Mouse (Mus musculus) kidney, postnatal 0 days (tissue): ENCODE measurements around the gene Scn3a. TPM values are rescaled to one million over a fixed set of nuclear protein-coding genes. Genes with fewer than 3 reads are reported as not detected.
A peak's percentile ranks its signal among the peaks of the same experiment; 100 is the strongest.

ENCODE experiments used
- ATAC-seq: fragments of 200-750 bp; cut with Nextera tagmentation; replicated peaks from 2 replicates; pipeline ENCODE4 v1.8.0; 2017; ENCODE audit warnings: low read depth, moderate number of reproducible peaks, moderate TSS enrichment, moderate library complexity; ENCODE audit not compliant: low FRiP score
- DNase-seq: peaks from one replicate; pipeline ENCODE4 v3.0.0-alpha.2; 2016; ENCODE audit warnings: low spot score
- H3K27ac ChIP-seq: fragments of 300-500 bp; sonication (generic); 2 replicates; pipeline ENCODE4 v1.5.1; 2014; ENCODE audit warnings: mild to moderate bottlenecking
- H3K27me3 ChIP-seq: fragments of 300-500 bp; sonication (generic); 2 replicates; pipeline ENCODE4 v1.6.1; 2014; ENCODE audit warnings: low read length, mixed read lengths; ENCODE audit not compliant: insufficient read depth
- H3K36me3 ChIP-seq: fragments of 300-500 bp; sonication (generic); 2 replicates; pipeline ENCODE4 v1.6.1; 2014; ENCODE audit warnings: low read length, mixed read lengths; ENCODE audit not compliant: insufficient read depth
- H3K4me1 ChIP-seq: fragments of 300-500 bp; sonication (generic); replicated peaks from 2 replicates; pipeline ENCODE4 v1.6.1; 2014; ENCODE audit warnings: antibody characterized with exemption, low read length, mixed read lengths; ENCODE audit not compliant: insufficient read depth
- H3K4me2 ChIP-seq: fragments of 300-500 bp; sonication (generic); 2 replicates; pipeline ENCODE4 v1.6.1; 2014; ENCODE audit warnings: mild to moderate bottlenecking, low read length, moderate library complexity, mixed read lengths
- H3K4me3 ChIP-seq: fragments of 300-500 bp; sonication (generic); replicated peaks from 2 replicates; pipeline ENCODE4 v1.5.1; 2014; ENCODE audit warnings: low read depth, low read length
- H3K9ac ChIP-seq: fragments of 300-500 bp; sonication (generic); 2 replicates; pipeline ENCODE4 v1.6.1; 2014; ENCODE audit warnings: low read depth, low read length
- H3K9me3 ChIP-seq: fragments of 300-500 bp; sonication (generic); replicated peaks from 2 replicates; pipeline ENCODE4 v1.6.1; 2016; ENCODE audit warnings: low read length, inconsistent platforms, mixed read lengths
- CTCF ChIP-seq: IDR thresholded peaks from 2 replicates; pipeline ENCODE4 v1.5.1; 2016; ENCODE audit warnings: antibody characterized with exemption, low read depth, mild to moderate bottlenecking, moderate library complexity
- WGBS: fragments of 180-500 bp; shearing (Covaris S2); extraction: QIAGEN DNeasy Blood & Tissue Kit; methylation state at CpG from one replicate; pipeline ENCODE4 v1.1.7; 2014; 5-methylcytosine and 5-hydroxymethylcytosine counted together
- polyA plus RNA-seq: library from polyadenylated mRNA; unstranded; fragments of >200 nt; fragmentation: Nextera tagmentation; extraction: Ambion mirVana; gene quantifications from 2 replicates; pipeline ENCODE4 v1.2.1, GENCODE M21; 2015

Gene Scn3a
- polyA plus RNA-seq, 1 experiment from 2014 or later: 0.25 TPM

DNA sequence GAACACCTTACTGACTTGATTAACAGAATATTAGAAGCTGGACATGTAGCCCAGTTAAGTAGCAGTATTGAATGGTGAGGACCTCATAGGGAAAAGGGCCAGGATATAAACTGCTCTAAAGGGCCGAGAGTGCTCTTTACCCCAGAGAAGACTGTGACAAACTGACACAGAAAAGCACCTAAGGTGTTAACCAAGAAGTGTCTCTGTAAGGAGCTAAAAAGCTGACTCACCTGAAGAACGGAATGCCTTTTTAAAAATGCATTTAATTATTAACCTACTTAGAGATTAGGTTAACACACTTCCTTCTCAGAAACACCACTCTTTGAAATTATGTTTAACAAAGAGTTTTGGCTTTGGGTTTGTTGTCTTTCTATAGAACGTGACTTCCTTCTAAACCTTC, 9.7 kb downstream of the Scn3a start:
- Histone ChIP-seq H3K27ac (no peak overlapping the region), H3K4me2 (no peak overlapping the region), H3K36me3 (no peaks in the 10 kb centered on the region), H3K4me3 (no peak overlapping the region), H3K4me1 (no peaks in the 10 kb centered on the region), H3K9me3 (no peaks in the 10 kb centered on the region), H3K9ac (no peak overlapping the region), H3K27me3 (no peaks in the 10 kb centered on the region)
- TF ChIP-seq CTCF: no peak
- DNase-seq (no peak), ATAC-seq (no peak)
- 57% methylated on average over 3 of the region's 3 CpGs for WGBS

DNA sequence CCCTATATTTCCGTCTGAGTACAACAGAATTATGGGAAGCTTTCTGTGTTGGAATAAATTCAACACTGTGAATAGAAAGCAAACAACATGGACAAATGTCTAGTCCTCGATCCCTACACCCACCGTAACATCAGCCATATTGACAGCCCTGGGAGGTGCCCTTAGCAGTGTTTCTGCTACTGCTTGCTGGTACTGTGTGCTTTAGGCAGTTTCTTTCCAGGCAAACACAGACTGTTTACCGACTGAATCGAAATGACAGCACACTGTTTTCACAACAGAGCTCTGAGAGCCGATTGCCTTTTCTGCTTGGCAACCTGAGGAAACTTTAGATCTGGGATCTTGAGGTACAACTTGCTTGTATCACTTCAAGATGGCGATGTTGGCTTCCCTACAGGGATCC, 12.8 kb downstream of the Scn3a start:
- no peaks in the 10 kb centered on the region for H3K36me3 ChIP-seq
- no peaks in the 10 kb centered on the region for H3K4me1 ChIP-seq
- no peaks in the 10 kb centered on the region for H3K9me3 ChIP-seq
- no peak overlapping the region for H3K4me3 ChIP-seq
- no peak for TF ChIP-seq CTCF
- no peaks in the 10 kb centered on the region for H3K27me3 ChIP-seq
- H3K9ac ChIP-seq: no peak overlapping the region
- no peak overlapping the region for H3K27ac ChIP-seq
- DNase-seq (no peak), ATAC-seq (no peak)
- H3K4me2 ChIP-seq: no peak overlapping the region
- 82% methylated on average over 7 of the region's 7 CpGs for WGBS

DNA sequence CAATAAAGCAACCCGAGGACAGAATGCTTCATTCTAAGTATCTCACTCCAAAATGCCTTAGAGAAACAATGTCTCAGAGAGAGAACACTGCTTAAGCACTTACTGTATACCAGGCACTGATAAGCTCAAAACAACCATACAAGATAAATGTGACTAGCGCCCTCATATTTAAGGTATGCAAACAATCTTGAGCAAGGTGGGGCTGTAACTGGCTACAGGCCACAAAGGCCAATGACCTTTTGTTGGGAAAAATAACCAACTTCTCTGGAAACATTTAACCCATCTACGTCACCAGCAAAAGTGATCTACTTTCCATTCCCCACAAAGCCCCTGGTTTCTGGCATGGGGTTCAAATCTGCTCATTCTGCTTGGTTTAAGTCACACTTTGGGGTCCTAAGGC, 14.0 kb downstream of the Scn3a start:
- 84% methylated on average over 3 of the region's 3 CpGs for WGBS
- H3K9me3 ChIP-seq: no peaks in the 10 kb centered on the region
- no peak overlapping the region for H3K4me3 ChIP-seq
- DNase-seq: no peak
- H3K36me3 ChIP-seq: no peaks in the 10 kb centered on the region
- TF ChIP-seq CTCF: no peak
- no peaks in the 10 kb centered on the region for H3K27me3 ChIP-seq
- no peak overlapping the region for H3K27ac ChIP-seq
- no peak overlapping the region for H3K4me2 ChIP-seq
- no peaks in the 10 kb centered on the region for H3K4me1 ChIP-seq
- no peak for ATAC-seq
- H3K9ac ChIP-seq: no peak overlapping the region

DNA sequence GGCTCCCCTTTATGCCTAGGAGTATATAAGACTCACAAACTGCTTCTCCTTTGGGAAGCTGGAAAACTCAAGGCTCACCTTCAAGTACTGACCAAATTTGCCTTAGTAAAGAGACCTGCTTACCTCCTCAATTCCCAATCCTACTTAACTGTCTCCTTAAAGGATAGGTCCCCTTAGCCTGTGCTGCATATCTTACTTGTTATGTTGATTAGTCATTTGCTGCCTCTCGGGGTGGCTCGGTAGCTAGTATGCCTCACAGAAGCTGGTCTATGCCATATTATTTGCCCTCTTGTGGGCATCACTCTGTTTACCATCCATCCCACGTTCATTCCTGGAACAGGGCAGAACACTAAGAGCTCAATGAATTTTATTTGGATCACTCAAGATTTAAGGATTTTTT, 14.7 kb downstream of the Scn3a start:
- H3K4me3 ChIP-seq: no peak overlapping the region
- no peak for DNase-seq
- no peak for TF ChIP-seq CTCF
- no peak overlapping the region for H3K9ac ChIP-seq
- ATAC-seq: no peak
- WGBS: 47% methylated on average over 3 of the region's 3 CpGs
- no peaks in the 10 kb centered on the region for H3K4me1 ChIP-seq
- H3K27ac ChIP-seq: no peak overlapping the region
- H3K4me2 ChIP-seq: no peak overlapping the region
- no peaks in the 10 kb centered on the region for H3K36me3 ChIP-seq
- no peaks in the 10 kb centered on the region for H3K9me3 ChIP-seq
- H3K27me3 ChIP-seq: no peaks in the 10 kb centered on the region

DNA sequence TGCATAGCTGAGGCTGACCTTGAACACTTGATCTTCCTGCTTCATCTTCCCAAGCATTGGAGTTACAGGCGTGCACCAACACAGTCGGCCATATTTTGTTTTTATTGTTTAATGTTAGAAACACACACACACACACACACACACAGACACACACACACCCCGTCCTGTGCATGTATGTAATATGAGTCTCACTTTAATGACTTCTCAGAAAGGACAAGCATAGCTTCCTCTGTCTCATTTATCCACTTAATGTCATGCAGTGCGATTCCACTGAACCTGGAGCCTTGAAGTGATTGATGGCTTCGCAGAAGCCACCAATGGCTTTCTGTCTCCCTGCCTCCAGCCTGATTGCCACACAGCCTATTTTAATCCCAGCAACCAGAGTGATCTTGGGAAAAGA, 15.2 kb downstream of the Scn3a start:
- H3K27ac ChIP-seq: no peak overlapping the region
- WGBS: 30% methylated on average over 5 of the region's 5 CpGs
- no peak overlapping the region for H3K4me2 ChIP-seq
- ATAC-seq: peak; percentile 69
- TF ChIP-seq CTCF: no peak
- no peaks in the 10 kb centered on the region for H3K36me3 ChIP-seq
- no peaks in the 10 kb centered on the region for H3K27me3 ChIP-seq
- DNase-seq: peak; percentile 48
- H3K4me1 ChIP-seq: no peaks in the 10 kb centered on the region
- H3K9ac ChIP-seq: no peak overlapping the region
- no peaks in the 10 kb centered on the region for H3K9me3 ChIP-seq
- H3K4me3 ChIP-seq: no peak overlapping the region

DNA sequence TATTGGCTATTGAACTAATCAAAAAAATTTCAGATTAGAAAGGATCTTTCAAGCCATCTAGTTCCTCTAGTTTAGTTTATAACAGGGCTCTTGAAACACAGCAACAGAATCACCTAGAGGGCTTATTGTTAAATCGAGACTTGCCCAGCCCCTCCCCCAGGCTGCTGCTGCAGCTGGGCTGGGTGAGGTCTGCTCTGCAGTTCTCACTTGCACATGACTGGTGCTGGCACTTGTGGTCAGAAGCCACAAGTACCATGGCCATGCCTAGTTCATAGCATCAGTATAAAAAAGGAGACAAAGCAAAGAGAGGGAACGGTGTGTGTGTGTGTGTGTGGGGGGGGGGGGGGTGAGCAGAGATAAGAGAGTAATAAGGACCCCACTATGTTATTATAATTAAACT, 15.7 kb downstream of the Scn3a start:
- no peak overlapping the region for H3K27ac ChIP-seq
- H3K4me1 ChIP-seq: no peaks in the 10 kb centered on the region
- H3K36me3 ChIP-seq: no peaks in the 10 kb centered on the region
- H3K9me3 ChIP-seq: no peaks in the 10 kb centered on the region
- no peak overlapping the region for H3K9ac ChIP-seq
- H3K27me3 ChIP-seq: no peaks in the 10 kb centered on the region
- no peak overlapping the region for H3K4me3 ChIP-seq
- DNase-seq (no peak), ATAC-seq (no peak; the same call in 1 of the 2 replicates)
- no peak for TF ChIP-seq CTCF
- no peak overlapping the region for H3K4me2 ChIP-seq
- 35% methylated on average over 2 of the region's 2 CpGs for WGBS

DNA sequence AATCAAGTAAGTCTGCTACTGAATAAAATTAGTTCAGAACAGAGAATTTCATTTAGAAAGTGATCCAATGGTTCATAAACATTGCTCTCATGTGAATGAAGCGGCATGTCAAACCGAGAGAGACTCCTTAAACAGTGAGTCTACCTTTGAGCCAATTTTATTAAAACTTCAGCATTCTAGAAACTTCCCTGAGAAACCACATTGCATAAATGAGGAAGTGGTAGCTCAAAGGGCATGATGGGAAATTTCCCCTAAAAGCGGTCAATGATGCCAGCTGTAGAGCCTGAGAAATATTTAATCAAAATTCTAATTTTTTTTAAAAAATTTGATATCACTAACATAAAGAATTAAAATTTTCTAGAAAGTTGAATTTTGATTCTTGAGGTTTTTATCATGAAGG, 16.9 kb downstream of the Scn3a start:
- 96% methylated on average over 3 of the region's 3 CpGs for WGBS
- no peak for TF ChIP-seq CTCF

More for the DNA sequence above, 16.9 kb downstream of the Scn3a start:
- H3K27ac ChIP-seq: no peak overlapping the region
- H3K4me1 ChIP-seq: no peaks in the 10 kb centered on the region
- H3K36me3 ChIP-seq: no peaks in the 10 kb centered on the region
- H3K4me2 ChIP-seq: no peak overlapping the region
- H3K27me3 ChIP-seq: no peaks in the 10 kb centered on the region
- H3K4me3 ChIP-seq: no peak overlapping the region
- H3K9me3 ChIP-seq: no peaks in the 10 kb centered on the region
- DNase-seq (no peak), ATAC-seq (no peak)
- no peak overlapping the region for H3K9ac ChIP-seq
